In genomic region chr6:86638434-86638833, GRCm38 (mm10) we compare ENCODE assay signal across 14 mouse cellular contexts. TPM values are rescaled to one million over a fixed set of nuclear protein-coding genes. Genes with fewer than 3 reads are reported as not detected.
DNase-seq lines count a peak whose midpoint lies in the region; ATAC-seq and TF ChIP-seq lines count a peak whose summit lies in the region.
"Had no signal": no experiment of that assay in that cellular context is flagged by ENCODE, and none has a peak within 500 bp of the region (broad histone marks: within the 10 kb centered on the region; RNA-seq: fewer than 3 reads in every experiment).

No protein-coding gene starts in this region.

- TF ChIP-seq POLR2A in limb, embryonic 14.5 days (IDR thresholded peaks at IDR 0.05; ENCODE audit: borderline replicate concordance, extremely low read depth, insufficient read depth, insufficient read length): no peak

- H3K4me1 ChIP-seq in kidney, postnatal 0 days (replicated peaks; ENCODE audit: insufficient read depth, low read length): no peaks in the 10 kb centered on the region
- no peaks in the 10 kb centered on the region for H3K4me1 ChIP-seq in kidney, embryonic 15.5 days
- H3K4me1 ChIP-seq in limb, embryonic 14.5 days (ENCODE audit: control insufficient read depth, insufficient read depth, low read length): no peaks in the 10 kb centered on the region
- H3K4me1 ChIP-seq: limb, embryonic 13.5 days; neural tube, embryonic 13.5 days had no signal

- H3K27ac ChIP-seq in kidney, postnatal 0 days: no peak overlapping the region
- H3K27ac ChIP-seq in kidney, embryonic 15.5 days: no peak overlapping the region
- H3K27ac ChIP-seq in limb, embryonic 14.5 days (replicated peaks; ENCODE audit: low read depth, low read length): no peak overlapping the region
- H3K27ac ChIP-seq: neural tube, embryonic 13.5 days had no signal

- peak; percentile 25 to 32 for DNase-seq in cerebellum, postnatal 14 days
- no peak for DNase-seq in cerebellum, adult 18-20 months
- peak; percentile 49 for DNase-seq in kidney, postnatal 0 days (ENCODE audit: low spot score)
- peak; percentile 40 for DNase-seq in ES-CJ7 (ENCODE audit: low read depth, low spot score)
- peak; percentile 22 for DNase-seq in limb, embryonic 14.5 days (ENCODE audit: low spot score)
- DNase-seq in urinary bladder, postnatal 4 days (ENCODE audit: low spot score in 2 of 2): no peak
- DNase-seq in kidney, postnatal 10 days: no peak
- DNase-seq: cerebellum, adult 9-11 months; gastrocnemius, postnatal 36 days; kidney, adult 18-20 months had no signal

- TF ChIP-seq CTCF in kidney, postnatal 0 days (IDR thresholded peaks at IDR 0.05; ENCODE audit: low read depth): peak; percentile 63

- H3K9ac ChIP-seq in kidney, postnatal 0 days (ENCODE audit: low read depth, low read length): no peak overlapping the region
- no peak overlapping the region for H3K9ac ChIP-seq in kidney, embryonic 15.5 days
- no peak overlapping the region for H3K9ac ChIP-seq in limb, embryonic 14.5 days (ENCODE audit: low read depth, low read length, severe bottlenecking)
- H3K9ac ChIP-seq: limb, embryonic 13.5 days; neural tube, embryonic 13.5 days had no signal

- no peaks in the 10 kb centered on the region for H3K9me3 ChIP-seq in kidney, postnatal 0 days (replicated peaks; ENCODE audit: low read length)
- H3K9me3 ChIP-seq in kidney, embryonic 15.5 days (replicated peaks): no peaks in the 10 kb centered on the region
- no peaks in the 10 kb centered on the region for H3K9me3 ChIP-seq in limb, embryonic 14.5 days (ENCODE audit: control insufficient read depth, low read length)
- H3K9me3 ChIP-seq: limb, embryonic 13.5 days; neural tube, embryonic 13.5 days had no signal

- H3K36me3 ChIP-seq in kidney, postnatal 0 days (ENCODE audit: insufficient read depth, low read length): no peaks in the 10 kb centered on the region
- H3K36me3 ChIP-seq in kidney, embryonic 15.5 days: no peaks in the 10 kb centered on the region
- no peaks in the 10 kb centered on the region for H3K36me3 ChIP-seq in limb, embryonic 14.5 days (ENCODE audit: control insufficient read depth, insufficient read depth, low read length)
- H3K36me3 ChIP-seq: limb, embryonic 13.5 days; neural tube, embryonic 13.5 days had no signal

- H3K4me2 ChIP-seq in kidney, postnatal 0 days (ENCODE audit: low read length): no peak overlapping the region
- no peak overlapping the region for H3K4me2 ChIP-seq in kidney, embryonic 15.5 days
- H3K4me2 ChIP-seq in limb, embryonic 14.5 days (replicated peaks; ENCODE audit: low read depth, low read length, severe bottlenecking): no peak overlapping the region
- H3K4me2 ChIP-seq: limb, embryonic 13.5 days; neural tube, embryonic 13.5 days had no signal

- no peak overlapping the region for H3K4me3 ChIP-seq in kidney, postnatal 0 days (replicated peaks; ENCODE audit: low read depth, low read length)
- no peak overlapping the region for H3K4me3 ChIP-seq in kidney, embryonic 15.5 days (replicated peaks)
- no peak overlapping the region for H3K4me3 ChIP-seq in limb, embryonic 14.5 days (replicated peaks; ENCODE audit: low read length)
- H3K4me3 ChIP-seq: limb, embryonic 13.5 days; neural tube, embryonic 13.5 days had no signal

- no peak for ATAC-seq in kidney, postnatal 0 days (replicated peaks; ENCODE audit: low FRiP score, low read depth)
- ATAC-seq in kidney, embryonic 15.5 days (replicated peaks; ENCODE audit: low FRiP score): no peak
- no peak for ATAC-seq in limb, embryonic 14.5 days (ENCODE audit: low FRiP score, low read depth)
- ATAC-seq: activated CD4-positive, CD25-positive, alpha-beta regulatory T cell, adult 4 months had no signal

- WGBS in kidney, postnatal 0 days: 20% methylated on average over 2 of the region's 2 CpGs
- 14% methylated on average over 2 of the region's 2 CpGs for whole genome bisulfite sequencing in kidney, embryonic 15.5 days
- WGBS in limb, embryonic 14.5 days: 14% methylated on average over 2 of the region's 2 CpGs

- no peaks in the 10 kb centered on the region for H3K27me3 ChIP-seq in kidney, postnatal 0 days (ENCODE audit: insufficient read depth, low read length)
- H3K27me3 ChIP-seq in kidney, embryonic 15.5 days: no peaks in the 10 kb centered on the region
- no peaks in the 10 kb centered on the region for H3K27me3 ChIP-seq in limb, embryonic 14.5 days (ENCODE audit: control insufficient read depth, insufficient read depth, low read length)
- H3K27me3 ChIP-seq: neural tube, embryonic 13.5 days had no signal

RNA-seq across cellular contexts. Expression of gene Asprv1, which starts 10.5 kb away (rescaled TPM):
- polyA plus RNA-seq in kidney, postnatal 0 days (2015; fragmentation: Nextera tagmentation; extraction: Ambion mirVana): 1.7 and 1.8 TPM in 2 replicates
- polyA plus RNA-seq in kidney, embryonic 15.5 days (2015; fragmentation: Nextera tagmentation; extraction: Ambion mirVana): 2.6 and 4.5 TPM in 2 replicates
- 19.9 and 34.8 TPM in 2 replicates for polyA plus RNA-seq in limb, embryonic 14.5 days (2012; rRNA removed)
- 66.2 and 100.0 TPM in 2 replicates for polyA plus RNA-seq in limb, embryonic 14.5 days (2014; fragmentation: Nextera tagmentation; extraction: Ambion mirVana)

RNA-seq across cellular contexts. Expression of gene Mxd1, which starts 30.5 kb away (rescaled TPM):
- polyA plus RNA-seq in kidney, postnatal 0 days (2015; fragmentation: Nextera tagmentation; extraction: Ambion mirVana): 6.4 and 7.7 TPM in 2 replicates
- polyA plus RNA-seq in kidney, embryonic 15.5 days (2015; fragmentation: Nextera tagmentation; extraction: Ambion mirVana): 10.4 and 11.9 TPM in 2 replicates
- 11.7 and 14.8 TPM in 2 replicates for polyA plus RNA-seq in limb, embryonic 14.5 days (2012; rRNA removed)
- 10.7 and 15.7 TPM in 2 replicates for polyA plus RNA-seq in limb, embryonic 14.5 days (2014; fragmentation: Nextera tagmentation; extraction: Ambion mirVana)

RNA-seq across cellular contexts. Expression of gene Snrnp27, which starts 45.9 kb away (rescaled TPM):
- polyA plus RNA-seq in kidney, postnatal 0 days (2015; fragmentation: Nextera tagmentation; extraction: Ambion mirVana): 120 and 123 TPM in 2 replicates
- 106 and 123 TPM in 2 replicates for polyA plus RNA-seq in kidney, embryonic 15.5 days (2015; fragmentation: Nextera tagmentation; extraction: Ambion mirVana)
- polyA plus RNA-seq in limb, embryonic 14.5 days (2012; rRNA removed): 37.4 and 64.8 TPM in 2 replicates
- polyA plus RNA-seq in limb, embryonic 14.5 days (2014; fragmentation: Nextera tagmentation; extraction: Ambion mirVana): 115 and 117 TPM in 2 replicates

Comparison
In these comparisons a context has a peak if more than half of its experiments do, and no peak if none do; other contexts are left out.
1. DNase-seq: peak in cerebellum, postnatal 14 days (2 of 2), kidney, postnatal 0 days (single experiment), ES-CJ7 (single experiment) and limb, embryonic 14.5 days (single experiment); none in cerebellum, adult 18-20 months (0 of 2), urinary bladder, postnatal 4 days (0 of 2) and kidney, postnatal 10 days (single experiment).